Mouse (Mus musculus) cerebellum, adult 2 months (tissue): ENCODE data around the gene Slc38a11. TPM values are rescaled to one million over a fixed set of nuclear protein-coding genes. Genes with fewer than 3 reads are reported as not detected.

Experiments
- DNase-seq, 2 experiments: peaks; one replicate each; pipeline ENCODE4 v3.0.0; 2021
- H3K27ac ChIP-seq: fragments of 200-500 bp; 2 replicates; pipeline ENCODE4 v1.5.1; 2012; ENCODE audit warnings: low read length, control low read depth, inconsistent platforms; ENCODE audit not compliant: insufficient read depth
- H3K27me3 ChIP-seq: fragments of 200-500 bp; 2 replicates; pipeline ENCODE4 v1.6.1; 2012; ENCODE audit warnings: inconsistent platforms, mild to moderate bottlenecking, low read length, moderate library complexity; ENCODE audit not compliant: control insufficient read depth, insufficient read depth
- H3K4me1 ChIP-seq: fragments of 200-500 bp; 2 replicates; pipeline ENCODE4 v1.6.1; 2011; ENCODE audit warnings: low read length; ENCODE audit not compliant: control insufficient read depth, insufficient read depth
- H3K4me3 ChIP-seq: fragments of 200-500 bp; replicated peaks from 2 replicates; pipeline ENCODE3; 2011; ENCODE audit warnings: mild to moderate bottlenecking, low read depth, low read length, control low read depth; ENCODE audit not compliant: insufficient read depth
- CTCF ChIP-seq: fragments of 200-500 bp; IDR thresholded peaks from 2 replicates; pipeline ENCODE4 v1.5.1; 2011; ENCODE audit warnings: low read depth, mild to moderate bottlenecking, control low read depth, low read length, moderate library complexity, borderline replicate concordance; ENCODE audit not compliant: insufficient read depth
- POLR2A ChIP-seq: fragments of 200-500 bp; IDR thresholded peaks from 2 replicates; pipeline ENCODE4 v1.6.1; 2011; ENCODE audit warnings: low read length, control low read depth, borderline replicate concordance; ENCODE audit not compliant: insufficient read depth
- WGBS: fragments of 180-500 bp; shearing (Covaris S2); methylation state at CpG from one replicate; pipeline ENCODE4 v1.1.7; 2018; 5-methylcytosine and 5-hydroxymethylcytosine counted together
- polyA plus RNA-seq: library from polyadenylated mRNA; depleted of rRNA; stranded (reverse); fragments of >200 nt; gene quantifications from 2 replicates; pipeline ENCODE4 v1.2.3, GENCODE M21; 2012

Gene Slc38a11
- polyA plus RNA-seq, 1 experiment: 2.8 TPM

- Histone ChIP-seq H3K4me1 (no peaks in the 10 kb centered on the region), H3K4me3 (no peak overlapping the region), H3K27ac (no peak overlapping the region), H3K27me3 (no peaks in the 10 kb centered on the region)
- WGBS: 61% methylated on average over 10 of the region's 10 CpGs
- TF ChIP-seq CTCF: no peak
- no peak for TF ChIP-seq POLR2A
- DNase-seq: no peak
Observed at GRCm38 (mm10) chr2:65342057-65342456, 21.8 kb downstream of the Slc38a11 start.

- WGBS: 90% methylated on average over 3 of the region's 3 CpGs
- H3K27me3 ChIP-seq: no peaks in the 10 kb centered on the region
- TF ChIP-seq CTCF: no peak
- no peak overlapping the region for H3K4me3 ChIP-seq
- no peak for DNase-seq
- H3K4me1 ChIP-seq: no peaks in the 10 kb centered on the region
- no peak overlapping the region for H3K27ac ChIP-seq
Observed at GRCm38 (mm10) chr2:65340839-65341238, 23.0 kb downstream of the Slc38a11 start.

GRCm38 (mm10) chr2:65337378-65338140, 26.3 kb downstream of the Slc38a11 start:
- 17% methylated on average over 13 of the region's 14 CpGs for WGBS
- no peak for TF ChIP-seq POLR2A
- peak; percentile 51; the same call in 1 of the 2 replicates for TF ChIP-seq CTCF
- H3K4me1 ChIP-seq: no peaks in the 10 kb centered on the region

GRCm38 (mm10) chr2:65336608-65337007, 27.2 kb downstream of the Slc38a11 start:
- TF ChIP-seq CTCF (no peak), POLR2A (no peak)
- H3K4me1 ChIP-seq: no peaks in the 10 kb centered on the region
- H3K27ac ChIP-seq: no peak overlapping the region
- no peaks in the 10 kb centered on the region for H3K27me3 ChIP-seq
- 88% methylated on average over 3 of the region's 3 CpGs for WGBS
- DNase-seq: no peak
- no peak overlapping the region for H3K4me3 ChIP-seq

More at GRCm38 (mm10) chr2:65337378-65338140, 26.3 kb downstream of the Slc38a11 start:
- H3K4me3 ChIP-seq: no peak overlapping the region
- H3K27ac ChIP-seq: no peak overlapping the region
- peak; percentile 13 to 18 for DNase-seq
- H3K27me3 ChIP-seq: no peaks in the 10 kb centered on the region

GRCm38 (mm10) chr2:65334091-65334490, 29.7 kb downstream of the Slc38a11 start:
- Histone ChIP-seq H3K4me1 (no peaks in the 10 kb centered on the region), H3K27ac (no peak overlapping the region), H3K4me3 (no peak overlapping the region), H3K27me3 (no peaks in the 10 kb centered on the region)
- TF ChIP-seq POLR2A: no peak
- TF ChIP-seq CTCF: no peak
- no peak for DNase-seq
- WGBS: 84% methylated on average over 9 of the region's 9 CpGs

- no peak for DNase-seq
Observed at GRCm38 (mm10) chr2:65331321-65331720, 32.5 kb downstream of the Slc38a11 start.

GRCm38 (mm10) chr2:65321998-65322754, 41.7 kb downstream of the Slc38a11 start:
- H3K4me3 ChIP-seq: no peak overlapping the region
- TF ChIP-seq CTCF: no peak
- no peak for TF ChIP-seq POLR2A
- WGBS: 49% methylated on average over 6 of the region's 6 CpGs
- no peaks in the 10 kb centered on the region for H3K27me3 ChIP-seq
- no peaks in the 10 kb centered on the region for H3K4me1 ChIP-seq
- no peak for DNase-seq
- no peak overlapping the region for H3K27ac ChIP-seq

More at GRCm38 (mm10) chr2:65331321-65331720, 32.5 kb downstream of the Slc38a11 start:
- no peak overlapping the region for H3K27ac ChIP-seq
- H3K4me3 ChIP-seq: no peak overlapping the region
- 70% methylated on average over 2 of the region's 2 CpGs for WGBS
- TF ChIP-seq CTCF (no peak), POLR2A (no peak)
- H3K4me1 ChIP-seq: no peaks in the 10 kb centered on the region
- no peaks in the 10 kb centered on the region for H3K27me3 ChIP-seq
